Mouse (Mus musculus) gastrocnemius, adult 2 months (tissue): ENCODE measurements around the gene Fes. TPM values are rescaled to one million over a fixed set of nuclear protein-coding genes. Genes with fewer than 3 reads are reported as not detected.
"Not testable (repeated sequence)": the region's sequence is repeated elsewhere in the genome, so short reads cannot be mapped to it uniquely, and the experiment has no call there.

ENCODE experiments used
- DNase-seq: peaks from one replicate; pipeline ENCODE4 v3.0.0; 2022
- H3K27ac ChIP-seq: fragments of 200-600 bp; 2 replicates; pipeline ENCODE4 v1.8.1; 2022; ENCODE audit warnings: mild to moderate bottlenecking
- H3K4me3 ChIP-seq: fragments of 200-600 bp; 2 replicates; pipeline ENCODE4 v1.8.1; 2022; ENCODE audit warnings: mild to moderate bottlenecking, moderate library complexity
- CTCF ChIP-seq: fragments of 200-600 bp; IDR thresholded peaks from 2 replicates; pipeline ENCODE4 v1.8.1; 2022; ENCODE audit warnings: antibody characterized with exemption, mild to moderate bottlenecking, moderate library complexity
- intact Hi-C: fragments of 180-260 bp; cut with DNase I; formaldehyde crosslinking; loops from one replicate; pipeline ENCODE4 v1.15.1; 2025
- total RNA-seq, 2 experiments: library from RNA; stranded (reverse); gene quantifications; 2 replicates each; pipeline ENCODE4 v1.2.3; 2021

The Fes gene
- total RNA-seq, 2 experiments from 2014 or later = 2.6 to 3.9 TPM

DNA sequence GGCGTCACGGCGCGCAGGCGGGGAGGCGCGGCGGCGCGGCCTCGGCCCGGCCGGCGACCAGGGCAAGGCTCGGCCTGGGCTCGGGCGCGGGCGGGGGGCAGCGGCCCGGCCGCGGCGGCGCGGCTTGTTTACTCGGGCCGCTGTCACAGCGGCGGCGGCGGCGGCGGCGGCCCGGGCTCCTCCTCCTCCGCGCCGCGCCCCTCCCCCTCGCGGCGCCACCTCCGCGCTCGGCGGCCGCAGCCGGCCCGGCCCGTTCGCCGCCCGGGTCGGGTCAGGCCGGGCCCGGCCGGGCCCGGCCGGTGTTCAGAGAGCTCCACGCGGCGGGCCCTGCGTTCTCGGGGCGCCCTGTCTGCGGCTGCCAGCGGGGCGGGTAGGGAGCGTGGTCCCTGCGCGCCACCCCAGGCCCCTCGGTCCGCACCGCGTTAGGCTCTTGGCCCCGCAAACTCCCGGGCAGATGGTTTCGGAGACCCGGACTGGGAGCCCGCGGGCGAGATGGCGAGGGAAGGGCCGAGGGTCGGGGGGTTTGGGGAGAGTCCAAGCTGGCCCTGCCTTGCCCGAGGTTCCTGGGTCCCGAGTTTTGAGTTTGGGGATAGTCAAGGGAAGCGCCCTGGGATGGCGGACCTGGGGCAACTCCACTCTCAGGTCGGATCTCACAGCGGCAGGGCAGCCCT, 15.0 kb upstream of the Fes start:
- DNase-seq = peak; percentile 90
- intact Hi-C loops = loop anchor here (2.0 to 5.0 kb wide), 3 partner anchors 16 to 132 kb away; partner anchors contain the start of genes Blm and Fes
- no peak for TF ChIP-seq CTCF
- H3K27ac ChIP-seq = peak overlapping the region; percentile 97
- peak overlapping the region; percentile 90 for H3K4me3 ChIP-seq

DNA sequence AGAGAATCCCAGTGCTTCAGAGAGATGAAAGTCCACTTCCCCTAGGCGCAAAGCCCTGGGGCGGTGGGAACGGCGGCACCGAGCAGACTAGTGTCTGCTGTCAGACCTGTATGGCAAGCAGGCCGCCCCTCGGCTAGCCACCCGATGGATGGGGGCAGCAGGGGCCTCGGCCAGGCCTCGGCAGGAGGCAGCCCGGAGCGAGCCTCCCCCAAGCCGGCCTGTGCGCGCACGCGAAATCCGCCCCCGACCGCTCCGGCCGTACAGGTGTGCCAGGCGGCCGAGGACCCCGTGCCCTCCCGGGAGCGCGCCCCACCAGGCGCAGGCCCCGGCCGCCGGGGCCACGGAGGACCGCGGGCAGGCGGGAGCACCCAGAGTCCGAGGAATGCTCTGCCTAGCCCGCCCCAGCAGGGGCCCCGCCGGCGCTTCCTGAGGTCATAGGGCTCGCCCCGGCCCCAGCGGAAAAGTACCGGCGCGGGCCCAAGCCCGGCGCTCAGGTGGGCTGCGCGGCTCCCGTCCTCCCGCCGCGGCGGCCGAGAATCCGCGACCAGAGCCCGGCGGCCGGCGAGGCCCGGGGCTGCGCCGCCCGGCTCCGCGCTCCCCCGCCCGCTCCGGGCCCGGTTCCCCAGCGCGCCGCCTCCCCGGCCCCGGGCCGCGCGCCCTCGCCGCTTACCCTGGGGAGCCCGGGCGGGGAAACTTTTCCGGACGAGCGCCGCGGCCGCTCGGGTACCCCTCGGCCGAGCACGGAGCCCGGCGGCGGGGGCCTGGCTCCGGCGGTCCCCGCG, 14.3 kb upstream of the Fes start:
- peak; percentile 75 for DNase-seq

GRCm38 (mm10) chr7:80401041-80401859, 13.5 kb upstream of the Fes start:
- no peak for DNase-seq
- intact Hi-C loops = loop anchor here (5.0 kb wide), 1 partner anchor 46 kb away; no protein-coding TSS in a partner anchor
- Histone ChIP-seq H3K27ac (peak overlapping the region; percentile 94), H3K4me3 (peak overlapping the region; percentile 90)
- no peak for TF ChIP-seq CTCF

More for the DNA sequence above, 14.3 kb upstream of the Fes start:
- intact Hi-C loops = loop anchor here (2.0 to 5.0 kb wide), 3 partner anchors 15 to 133 kb away; partner anchors contain the start of genes Blm and Fes
- 0 out of 2 replicates have a peak, but pooled peaks have one; percentile 4 for TF ChIP-seq CTCF
- Histone ChIP-seq H3K4me3 (peak overlapping the region; percentile 90), H3K27ac (peak overlapping the region; percentile 94)

DNA sequence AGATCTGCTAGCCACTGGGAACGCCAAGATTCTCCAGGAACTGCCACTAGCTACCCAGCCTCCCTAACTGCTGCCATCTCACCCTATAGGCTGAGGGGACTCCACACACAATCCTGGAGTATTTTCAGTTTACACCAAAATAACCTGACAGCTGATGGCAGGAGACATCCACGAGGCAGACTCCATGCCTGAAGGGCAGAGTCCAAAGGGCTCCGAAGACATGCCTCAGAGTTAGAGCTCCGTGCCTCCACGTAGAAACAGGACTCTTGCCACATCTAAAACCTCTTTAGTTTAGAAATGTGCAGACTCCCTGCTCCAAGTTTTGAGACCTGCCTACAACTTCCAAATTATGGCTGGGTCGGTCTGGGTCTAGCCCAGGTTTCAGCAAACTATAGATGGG, 12.8 kb upstream of the Fes start:
- Histone ChIP-seq H3K4me3 (peak overlapping the region; percentile 90), H3K27ac (peak overlapping the region; percentile 94)
- no peak for TF ChIP-seq CTCF
- no peak for DNase-seq
- intact Hi-C loops = loop anchor here (5.0 kb wide), 1 partner anchor 47 kb away; no protein-coding TSS in a partner anchor

GRCm38 (mm10) chr7:80400099-80400498, 12.4 kb upstream of the Fes start:
- DNase-seq = peak; percentile 71
- Histone ChIP-seq H3K4me3 (peak overlapping the region; percentile 90), H3K27ac (peak overlapping the region; percentile 94)
- no peak for TF ChIP-seq CTCF
- intact Hi-C loops = loop anchor here (5.0 kb wide), 1 partner anchor 47 kb away; no protein-coding TSS in a partner anchor

GRCm38 (mm10) chr7:80398654-80399444, 11.1 kb upstream of the Fes start:
- peak overlapping the region; percentile 25; the same call in 1 of the 2 replicates for H3K27ac ChIP-seq
- H3K4me3 ChIP-seq = peak overlapping the region; percentile 19
- intact Hi-C loops = no loop called here
- TF ChIP-seq CTCF = peak; percentile 23
- DNase-seq = no peak

DNA sequence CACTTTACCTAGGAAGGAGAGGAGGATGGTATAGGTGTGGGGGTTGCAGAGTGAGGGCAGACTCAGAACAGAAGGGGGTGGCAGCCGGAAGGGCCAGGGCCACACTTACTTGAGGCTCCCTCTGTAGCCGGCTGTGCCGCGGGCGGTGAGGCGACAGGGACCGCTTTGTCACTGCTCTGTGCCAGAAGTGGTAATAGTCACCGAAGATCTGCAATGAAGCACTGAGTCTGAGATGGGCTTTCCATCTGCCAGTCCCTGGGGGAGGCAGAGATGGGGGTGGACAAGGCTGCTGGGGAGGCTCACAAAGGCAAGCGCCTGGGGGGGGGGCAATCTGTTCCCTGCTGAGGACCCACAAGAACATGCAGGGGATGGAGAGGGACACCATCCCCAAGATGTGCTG, 10.2 kb upstream of the Fes start:
- no peak for TF ChIP-seq CTCF
- intact Hi-C loops = no loop called here
- H3K4me3 ChIP-seq = no peak overlapping the region

DNA sequence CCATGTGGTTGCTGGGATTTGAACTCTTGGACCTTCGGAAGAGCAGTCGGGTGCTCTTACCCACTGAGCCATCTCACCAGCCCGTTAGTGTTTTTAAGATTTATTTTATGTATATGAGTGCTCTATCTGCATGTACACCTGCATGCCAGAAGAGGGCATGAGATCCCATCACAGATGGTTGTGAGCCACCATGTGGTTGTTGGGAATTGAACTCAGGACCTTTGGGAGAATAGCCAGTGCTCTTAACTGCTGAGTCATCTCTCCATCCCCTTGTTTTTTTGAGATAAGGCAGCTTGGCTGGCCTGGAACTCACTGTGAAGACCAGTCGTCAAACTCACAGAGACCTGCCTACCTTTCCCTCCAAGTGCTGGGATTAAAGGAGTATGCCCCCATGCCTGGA, 8.7 kb upstream of the Fes start:
- H3K4me3 ChIP-seq, intact Hi-C loops, DNase-seq, H3K27ac ChIP-seq: not testable (repeated sequence)
- TF ChIP-seq CTCF = peak; percentile 43

More for the DNA sequence above, 10.2 kb upstream of the Fes start:
- H3K27ac ChIP-seq = no peak overlapping the region
- DNase-seq = no peak

DNA sequence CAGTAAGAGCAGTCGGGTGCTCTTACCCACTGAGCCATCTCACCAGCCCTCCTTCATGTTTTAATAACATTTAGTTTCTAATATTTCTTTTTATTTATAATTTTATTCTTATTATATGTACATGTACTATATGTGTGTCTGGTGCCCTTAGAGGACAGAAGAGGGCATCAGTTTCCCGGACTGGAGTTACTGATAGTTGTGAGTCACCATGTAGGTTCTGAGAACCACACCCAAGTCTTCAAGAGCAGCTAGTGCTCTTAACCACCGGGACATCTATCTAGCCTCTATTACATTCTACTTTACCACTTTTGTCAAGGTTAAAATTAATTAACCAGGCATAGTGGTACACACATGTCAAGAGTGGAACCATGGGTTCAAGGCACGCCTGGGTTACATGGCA, 6.9 kb upstream of the Fes start:
- intact Hi-C loops = no loop called here
- Histone ChIP-seq H3K4me3 (no peak overlapping the region), H3K27ac (no peak overlapping the region)
- DNase-seq = no peak
- no peak for TF ChIP-seq CTCF

- no peak for TF ChIP-seq CTCF
- intact Hi-C loops = no loop called here
- H3K27ac ChIP-seq = no peak overlapping the region
- no peak overlapping the region for H3K4me3 ChIP-seq
- DNase-seq = no peak
Measured at GRCm38 (mm10) chr7:80392119-80392518, 4.4 kb upstream of the Fes start.

DNA sequence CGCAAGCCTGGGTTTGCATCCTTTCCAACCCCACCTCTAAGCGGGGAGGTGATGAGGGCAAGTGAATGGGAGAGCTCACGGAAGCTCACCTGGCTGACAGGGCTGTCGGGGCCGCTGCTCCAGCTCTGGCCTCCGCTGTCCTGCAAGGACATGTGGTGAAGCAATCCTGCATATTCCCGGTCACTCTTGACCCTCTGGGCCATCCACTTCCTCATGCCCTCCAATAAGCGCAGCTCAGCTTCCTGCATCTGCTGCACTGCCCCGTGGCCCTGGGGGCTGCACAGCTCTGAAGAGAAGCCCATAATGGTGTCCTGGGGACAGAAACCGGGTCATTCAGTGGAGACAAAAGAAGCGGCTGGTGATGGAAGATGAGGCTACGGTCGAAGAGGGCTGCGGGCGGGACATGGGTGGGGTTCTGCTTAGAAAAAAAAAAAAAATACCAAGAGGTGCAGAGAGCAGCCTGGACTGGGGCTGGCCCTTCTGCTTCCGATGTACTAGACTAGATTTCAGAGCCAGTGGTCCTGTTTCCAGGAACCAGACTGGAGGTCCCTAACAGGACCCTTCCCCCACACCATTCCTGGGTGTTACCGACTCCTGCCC, 613 bp downstream of the Fes start:
- peak overlapping the region; percentile 91 for H3K27ac ChIP-seq
- H3K4me3 ChIP-seq = peak overlapping the region; percentile 77
- intact Hi-C loops = loop anchor here (2.0 to 10.0 kb wide), 2 partner anchors 16 to 298 kb away; partner anchors contain the start of gene Crtc3
- no peak for TF ChIP-seq CTCF
- DNase-seq = peak; percentile 49
